Mouse (Mus musculus): ENCODE data around the gene Cerkl.

Gene Cerkl

DNA sequence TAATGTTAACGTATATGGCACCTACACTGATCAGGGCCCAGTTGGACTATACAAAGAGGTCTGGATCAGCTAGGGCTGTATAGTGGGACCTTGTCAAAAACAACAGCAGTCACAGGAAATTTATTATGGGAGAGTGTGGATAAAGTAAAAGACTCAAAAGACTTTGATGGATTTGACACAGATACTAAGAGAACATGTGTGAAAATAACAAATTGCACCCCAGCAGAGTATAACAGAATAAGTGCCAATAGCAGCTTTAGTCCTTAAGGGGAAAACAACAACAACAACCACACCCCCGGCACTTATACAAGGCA lies 84.5 kb downstream of the Cerkl start:
- DNase-seq (ENCODE audit: low spot score) = no peak

- DNase-seq (ENCODE audit: low spot score) = no peak
Measured at GRCm38 (mm10) chr2:79371326-79372153, 85.0 kb downstream of the Cerkl start.

GRCm38 (mm10) chr2:79370711-79371312 lies 85.8 kb downstream of the Cerkl start:
- no peak for DNase-seq (ENCODE audit: low spot score)

- no peak for DNase-seq (ENCODE audit: low spot score)
Measured at GRCm38 (mm10) chr2:79369905-79370304, 86.7 kb downstream of the Cerkl start.

GRCm38 (mm10) chr2:79369061-79369524 lies 87.5 kb downstream of the Cerkl start:
- no peak for DNase-seq (ENCODE audit: low spot score)

DNA sequence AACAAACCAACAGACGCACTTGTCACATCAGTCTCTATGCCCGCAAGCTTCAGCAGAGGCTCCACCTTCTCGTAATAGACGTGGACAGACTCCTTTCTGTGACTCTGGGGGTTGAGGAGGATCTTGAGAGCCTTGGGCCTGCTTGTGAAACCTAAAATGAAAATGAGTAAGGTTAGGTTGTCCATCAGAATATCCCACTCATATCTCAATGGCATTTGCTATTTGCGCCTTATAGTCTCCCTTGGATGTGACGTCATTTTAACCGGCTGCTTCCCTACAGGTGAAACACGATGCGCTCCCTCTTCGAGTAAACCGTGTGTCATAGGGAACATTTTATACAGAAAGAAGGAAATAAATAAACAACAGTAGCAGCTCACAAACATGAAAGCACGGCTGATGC lies 87.9 kb downstream of the Cerkl start:
- no peak for DNase-seq (ENCODE audit: low spot score)

DNA sequence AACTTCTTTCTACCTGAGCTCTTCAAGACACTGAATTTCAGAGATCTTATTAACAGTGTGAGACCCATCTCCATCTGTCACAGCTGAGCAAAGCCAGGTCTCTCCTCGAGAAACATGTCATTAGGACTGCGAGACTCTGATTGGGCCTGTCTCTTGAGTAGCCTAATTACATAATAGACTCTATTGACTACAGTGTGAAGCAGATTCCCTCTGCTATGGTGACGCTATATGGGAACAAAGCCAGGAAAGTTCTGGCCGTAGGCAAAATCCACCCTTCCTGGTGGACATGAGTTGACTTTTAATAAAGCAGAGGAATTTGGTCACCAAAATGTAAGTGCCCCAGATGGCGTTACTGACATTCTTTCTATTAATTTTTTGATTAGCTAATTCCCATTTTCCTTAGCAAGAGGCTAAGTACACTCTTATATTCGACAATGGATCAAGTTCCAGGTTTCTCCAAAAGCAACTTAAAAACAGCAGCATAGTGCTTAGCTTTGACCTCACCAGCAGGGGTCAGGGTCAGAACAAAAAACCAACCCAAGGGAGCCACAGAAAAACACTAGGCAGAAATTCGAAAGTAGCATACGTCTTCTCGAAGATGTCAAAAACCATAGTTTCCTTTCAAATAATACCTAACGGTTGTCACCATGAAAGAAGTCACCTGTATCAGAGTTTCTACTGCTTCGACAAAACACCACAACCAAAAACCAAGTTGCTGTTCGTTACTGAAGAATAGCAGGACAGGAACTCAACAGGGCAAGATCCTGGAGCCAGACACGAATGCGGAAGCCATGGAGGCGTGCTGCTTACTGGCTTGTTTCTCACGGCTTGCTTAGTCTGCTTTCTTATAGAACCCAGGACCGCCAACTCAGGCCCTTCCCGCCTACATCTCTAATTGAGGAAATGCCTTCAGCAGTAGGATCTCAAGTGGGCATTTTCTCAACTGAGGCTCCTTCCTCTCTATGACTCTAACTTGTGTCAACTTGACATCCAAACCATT lies 88.8 kb downstream of the Cerkl start:
- no peak for DNase-seq (ENCODE audit: low spot score)

DNA sequence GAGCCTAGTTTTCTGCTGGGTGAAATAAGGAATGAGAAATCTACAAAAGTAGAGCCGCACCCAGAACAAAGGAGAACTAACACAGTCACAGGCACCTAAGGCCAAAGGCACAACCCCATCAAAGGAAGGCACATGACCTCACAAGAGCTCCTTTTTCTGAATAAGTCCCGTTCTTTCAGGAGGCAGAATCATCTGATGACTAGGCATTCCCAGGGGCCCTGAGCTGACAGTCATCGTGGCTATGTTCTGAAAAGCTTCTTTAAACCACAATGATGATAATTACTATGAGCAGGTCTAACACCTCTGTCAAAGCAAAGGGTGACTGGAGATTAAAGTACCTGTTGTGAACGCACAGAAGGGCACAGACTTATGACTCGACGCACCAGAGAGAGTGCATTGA lies 92.7 kb downstream of the Cerkl start:
- no peak for DNase-seq (ENCODE audit: low spot score)

DNA sequence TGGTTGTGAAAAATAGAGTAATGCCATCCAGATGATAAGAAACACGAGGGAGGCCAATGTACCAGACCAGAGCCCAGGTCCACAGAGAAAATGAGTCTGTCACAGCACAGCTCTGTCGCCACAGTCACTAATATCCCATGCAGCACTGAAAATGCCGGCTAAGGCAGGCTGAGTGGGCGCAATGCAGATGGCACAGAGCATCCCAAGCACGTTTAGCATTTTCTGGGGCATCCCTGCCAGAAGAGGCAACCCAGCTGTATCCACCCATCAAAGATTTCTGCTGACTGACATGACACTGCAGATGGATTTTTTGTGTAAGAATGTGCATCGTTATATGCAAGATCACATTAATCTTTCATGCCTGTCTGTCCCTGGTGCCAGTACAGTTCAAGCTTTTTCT lies 94.6 kb downstream of the Cerkl start:
- DNase-seq (ENCODE audit: low spot score) = no peak

GRCm38 (mm10) chr2:79357835-79358234 lies 98.8 kb downstream of the Cerkl start:
- no peak for DNase-seq (ENCODE audit: low spot score)

GRCm38 (mm10) chr2:79354773-79355172 lies 101.8 kb downstream of the Cerkl start:
- DNase-seq (ENCODE audit: low spot score) = no peak

- DNase-seq (ENCODE audit: low spot score) = no peak
Measured at GRCm38 (mm10) chr2:79352100-79352802, 104.3 kb downstream of the Cerkl start.

- no peak for DNase-seq (ENCODE audit: low spot score)
Measured at GRCm38 (mm10) chr2:79351179-79352099, 105.1 kb downstream of the Cerkl start.

- DNase-seq (ENCODE audit: low spot score) = no peak
Measured at GRCm38 (mm10) chr2:79343115-79343514, 113.5 kb downstream of the Cerkl start.

GRCm38 (mm10) chr2:79339003-79339402 lies 117.6 kb downstream of the Cerkl start:
- DNase-seq (ENCODE audit: low spot score) = no peak

- no peak for DNase-seq (ENCODE audit: low spot score)
Measured at GRCm38 (mm10) chr2:79336141-79336540, 120.4 kb downstream of the Cerkl start.

GRCm38 (mm10) chr2:79334661-79335060 lies 121.9 kb downstream of the Cerkl start:
- no peak for DNase-seq (ENCODE audit: low spot score)

- DNase-seq (ENCODE audit: low spot score) = no peak
Measured at GRCm38 (mm10) chr2:79328079-79328478, 128.5 kb downstream of the Cerkl start.

GRCm38 (mm10) chr2:79316182-79316880 lies 140.3 kb downstream of the Cerkl start:
- DNase-seq (ENCODE audit: low spot score) = no peak

DNA sequence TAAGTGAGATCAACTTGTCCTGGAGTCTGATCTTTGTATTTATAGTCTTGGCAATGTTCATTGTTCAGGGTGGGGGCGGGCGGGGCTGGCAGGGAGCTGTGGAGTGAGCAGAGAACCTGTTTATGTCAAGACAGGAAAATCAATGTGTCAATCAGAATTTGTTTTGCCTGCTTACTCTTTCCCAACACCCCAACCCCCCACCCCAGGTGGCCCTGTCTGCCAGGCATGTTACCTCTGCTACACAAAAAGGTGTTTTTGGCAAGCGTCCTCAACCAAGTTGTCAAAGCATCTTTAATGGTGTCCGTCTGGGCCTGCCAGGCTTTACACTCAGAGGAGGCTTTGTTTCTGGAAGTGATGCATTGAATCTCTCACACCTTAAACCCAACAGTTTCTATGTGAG lies 141.5 kb downstream of the Cerkl start:
- DNase-seq (ENCODE audit: low spot score) = no peak

Data from urinary bladder, postnatal 10 days (tissue).